Mouse (Mus musculus): ENCODE results near the gene Gm13288. TPM values are rescaled to one million over a fixed set of nuclear protein-coding genes. Genes with fewer than 3 reads are reported as not detected.

Gene Gm13288
- not detected for polyA plus RNA-seq (2014; fragmentation: Illumina TruSeq; extraction: RNeasy Lipid Tissue Mini Kit (QIAGEN cat#74804); ENCODE audit: low replicate concordance)

DNA sequence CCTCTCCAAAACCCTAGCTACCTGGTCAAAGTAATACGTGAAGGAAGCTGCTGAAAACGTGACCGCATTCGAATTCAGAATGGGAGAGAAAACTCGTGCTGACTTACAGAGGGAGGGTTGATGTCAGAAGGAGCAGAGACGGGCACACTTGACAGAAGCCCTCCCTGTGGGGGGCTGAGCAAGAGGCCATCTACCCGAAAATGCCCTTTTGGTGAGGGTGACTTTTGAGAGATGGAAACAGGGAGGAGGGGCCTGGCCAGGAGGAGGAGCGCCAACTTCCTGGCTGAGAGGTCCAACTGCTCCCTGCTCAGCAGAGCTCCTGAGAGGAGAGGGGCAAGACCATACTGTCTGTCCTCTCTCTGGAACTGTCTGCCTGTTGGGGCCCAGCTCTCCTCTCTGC lies at the start of gene Gm13288:
Gene Gm13288, plus strand, starts transcription at position 301 of the 400 bp plus-strand sequence.

DNA sequence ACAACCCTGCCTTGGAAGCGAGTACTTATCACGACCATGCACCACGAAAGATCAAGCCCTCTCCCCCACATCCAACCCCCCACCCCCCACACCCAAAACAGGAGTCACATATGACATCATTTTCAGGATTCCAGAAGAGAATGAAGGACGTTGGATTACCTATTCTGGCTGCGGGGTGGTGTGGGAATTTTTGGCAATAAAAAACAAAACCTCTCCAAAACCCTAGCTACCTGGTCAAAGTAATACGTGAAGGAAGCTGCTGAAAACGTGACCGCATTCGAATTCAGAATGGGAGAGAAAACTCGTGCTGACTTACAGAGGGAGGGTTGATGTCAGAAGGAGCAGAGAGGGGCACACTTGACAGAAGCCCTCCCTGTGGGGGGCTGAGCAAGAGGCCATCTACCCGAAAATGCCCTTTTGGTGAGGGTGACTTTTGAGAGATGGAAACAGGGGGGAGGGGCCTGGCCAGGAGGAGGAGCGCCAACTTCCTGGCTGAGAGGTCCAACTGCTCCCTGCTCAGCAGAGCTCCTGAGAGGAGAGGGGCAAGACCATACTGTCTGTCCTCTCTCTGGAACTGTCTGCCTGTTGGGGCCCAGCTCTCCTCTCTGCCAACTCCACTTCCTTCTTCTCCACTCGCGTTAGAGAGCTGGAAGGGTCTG lies 45.6 kb upstream of the Gm13288 start, which contains the start of gene Gm13283:
Gene Gm13283, plus strand, starts transcription at position 510 of the 659 bp plus-strand sequence.

DNA sequence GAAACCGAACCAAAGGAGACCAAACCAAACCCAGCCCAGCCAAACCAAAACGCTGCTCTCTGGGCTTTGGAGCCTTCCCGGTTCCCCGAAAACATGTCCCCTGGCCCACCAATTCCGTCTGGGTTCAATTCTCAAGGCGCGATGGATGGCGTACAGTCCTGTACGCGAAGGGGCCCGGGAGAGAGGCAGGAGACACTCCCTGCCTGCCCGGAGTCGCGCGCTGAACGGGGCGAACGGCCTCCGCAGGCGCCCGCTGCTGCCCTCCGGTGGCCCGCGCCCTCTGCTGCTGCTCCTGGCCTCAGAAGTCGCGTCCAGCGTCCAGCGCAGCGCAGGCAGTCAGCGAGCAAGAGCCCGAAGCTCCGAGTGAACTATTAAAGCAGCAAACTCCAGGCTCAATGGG lies 31.8 kb upstream of the Gm13288 start, which contains the start of gene Gm13290:
Gene Gm13290, plus strand, starts transcription at position 301 of the 400 bp plus-strand sequence.

DNA sequence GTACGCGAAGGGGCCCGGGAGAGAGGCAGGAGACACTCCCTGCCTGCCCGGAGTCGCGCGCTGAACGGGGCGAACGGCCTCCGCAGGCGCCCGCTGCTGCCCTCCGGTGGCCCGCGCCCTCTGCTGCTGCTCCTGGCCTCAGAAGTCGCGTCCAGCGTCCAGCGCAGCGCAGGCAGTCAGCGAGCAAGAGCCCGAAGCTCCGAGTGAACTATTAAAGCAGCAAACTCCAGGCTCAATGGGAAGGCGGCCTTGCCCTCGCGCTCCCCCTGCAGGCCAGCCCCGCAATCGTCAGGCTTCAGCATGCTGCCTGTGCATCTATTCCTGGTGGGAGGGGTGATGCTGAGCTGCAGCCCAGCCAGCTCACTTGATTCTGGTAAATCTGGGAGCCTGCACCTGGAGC lies 28.7 kb upstream of the Gm13288 start, which contains the start of gene Gm13289:
Gene Gm13289, plus strand, starts transcription at position 301 of the 400 bp plus-strand sequence.

DNA sequence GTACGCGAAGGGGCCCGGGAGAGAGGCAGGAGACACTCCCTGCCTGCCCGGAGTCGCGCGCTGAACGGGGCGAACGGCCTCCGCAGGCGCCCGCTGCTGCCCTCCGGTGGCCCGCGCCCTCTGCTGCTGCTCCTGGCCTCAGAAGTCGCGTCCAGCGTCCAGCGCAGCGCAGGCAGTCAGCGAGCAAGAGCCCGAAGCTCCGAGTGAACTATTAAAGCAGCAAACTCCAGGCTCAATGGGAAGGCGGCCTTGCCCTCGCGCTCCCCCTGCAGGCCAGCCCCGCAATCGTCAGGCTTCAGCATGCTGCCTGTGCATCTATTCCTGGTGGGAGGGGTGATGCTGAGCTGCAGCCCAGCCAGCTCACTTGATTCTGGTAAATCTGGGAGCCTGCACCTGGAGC lies 25.8 kb upstream of the Gm13288 start, which contains the start of gene Gm13272:
Gene Gm13272, plus strand, starts transcription at position 301 of the 400 bp plus-strand sequence.

DNA sequence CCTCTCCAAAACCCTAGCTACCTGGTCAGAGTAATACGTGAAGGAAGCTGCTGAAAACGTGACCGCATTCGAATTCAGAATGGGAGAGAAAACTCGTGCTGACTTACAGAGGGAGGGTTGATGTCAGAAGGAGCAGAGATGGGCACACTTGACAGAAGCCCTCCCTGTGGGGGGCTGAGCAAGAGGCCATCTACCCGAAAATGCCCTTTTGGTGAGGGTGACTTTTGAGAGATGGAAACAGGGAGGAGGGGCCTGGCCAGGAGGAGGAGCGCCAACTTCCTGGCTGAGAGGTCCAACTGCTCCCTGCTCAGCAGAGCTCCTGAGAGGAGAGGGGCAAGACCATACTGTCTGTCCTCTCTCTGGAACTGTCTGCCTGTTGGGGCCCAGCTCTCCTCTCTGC lies 23.5 kb upstream of the Gm13288 start, which contains the start of gene Ifnz:
Gene Ifnz, plus strand, starts transcription at position 301 of the 400 bp plus-strand sequence.

DNA sequence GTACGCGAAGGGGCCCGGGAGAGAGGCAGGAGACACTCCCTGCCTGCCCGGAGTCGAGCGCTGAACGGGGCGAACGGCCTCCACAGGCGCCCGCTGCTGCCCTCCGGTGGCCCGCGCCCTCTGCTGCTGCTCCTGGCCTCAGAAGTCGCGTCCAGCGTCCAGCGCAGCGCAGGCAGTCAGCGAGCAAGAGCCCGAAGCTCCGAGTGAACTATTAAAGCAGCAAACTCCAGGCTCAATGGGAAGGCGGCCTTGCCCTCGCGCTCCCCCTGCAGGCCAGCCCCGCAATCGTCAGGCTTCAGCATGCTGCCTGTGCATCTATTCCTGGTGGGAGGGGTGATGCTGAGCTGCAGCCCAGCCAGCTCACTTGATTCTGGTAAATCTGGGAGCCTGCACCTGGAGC lies 19.9 kb upstream of the Gm13288 start, which contains the start of gene Gm13276:
Gene Gm13276, plus strand, starts transcription at position 301 of the 400 bp plus-strand sequence.

DNA sequence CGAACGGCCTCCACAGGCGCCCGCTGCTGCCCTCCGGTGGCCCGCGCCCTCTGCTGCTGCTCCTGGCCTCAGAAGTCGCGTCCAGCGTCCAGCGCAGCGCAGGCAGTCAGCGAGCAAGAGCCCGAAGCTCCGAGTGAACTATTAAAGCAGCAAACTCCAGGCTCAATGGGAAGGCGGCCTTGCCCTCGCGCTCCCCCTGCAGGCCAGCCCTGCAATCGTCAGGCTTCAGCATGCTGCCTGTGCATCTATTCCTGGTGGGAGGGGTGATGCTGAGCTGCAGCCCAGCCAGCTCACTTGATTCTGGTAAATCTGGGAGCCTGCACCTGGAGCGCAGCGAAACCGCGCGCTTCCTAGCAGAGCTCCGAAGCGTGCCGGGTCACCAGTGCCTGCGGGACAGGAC lies 16.9 kb upstream of the Gm13288 start, which contains the start of gene Gm13277:
Gene Gm13277, plus strand, starts transcription at position 231 of the 400 bp plus-strand sequence.

DNA sequence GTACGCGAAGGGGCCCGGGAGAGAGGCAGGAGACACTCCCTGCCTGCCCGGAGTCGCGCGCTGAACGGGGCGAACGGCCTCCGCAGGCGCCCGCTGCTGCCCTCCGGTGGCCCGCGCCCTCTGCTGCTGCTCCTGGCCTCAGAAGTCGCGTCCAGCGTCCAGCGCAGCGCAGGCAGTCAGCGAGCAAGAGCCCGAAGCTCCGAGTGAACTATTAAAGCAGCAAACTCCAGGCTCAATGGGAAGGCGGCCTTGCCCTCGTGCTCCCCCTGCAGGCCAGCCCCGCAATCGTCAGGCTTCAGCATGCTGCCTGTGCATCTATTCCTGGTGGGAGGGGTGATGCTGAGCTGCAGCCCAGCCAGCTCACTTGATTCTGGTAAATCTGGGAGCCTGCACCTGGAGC lies 14.1 kb upstream of the Gm13288 start, which contains the start of gene Gm13278:
Gene Gm13278, plus strand, starts transcription at position 301 of the 400 bp plus-strand sequence.

DNA sequence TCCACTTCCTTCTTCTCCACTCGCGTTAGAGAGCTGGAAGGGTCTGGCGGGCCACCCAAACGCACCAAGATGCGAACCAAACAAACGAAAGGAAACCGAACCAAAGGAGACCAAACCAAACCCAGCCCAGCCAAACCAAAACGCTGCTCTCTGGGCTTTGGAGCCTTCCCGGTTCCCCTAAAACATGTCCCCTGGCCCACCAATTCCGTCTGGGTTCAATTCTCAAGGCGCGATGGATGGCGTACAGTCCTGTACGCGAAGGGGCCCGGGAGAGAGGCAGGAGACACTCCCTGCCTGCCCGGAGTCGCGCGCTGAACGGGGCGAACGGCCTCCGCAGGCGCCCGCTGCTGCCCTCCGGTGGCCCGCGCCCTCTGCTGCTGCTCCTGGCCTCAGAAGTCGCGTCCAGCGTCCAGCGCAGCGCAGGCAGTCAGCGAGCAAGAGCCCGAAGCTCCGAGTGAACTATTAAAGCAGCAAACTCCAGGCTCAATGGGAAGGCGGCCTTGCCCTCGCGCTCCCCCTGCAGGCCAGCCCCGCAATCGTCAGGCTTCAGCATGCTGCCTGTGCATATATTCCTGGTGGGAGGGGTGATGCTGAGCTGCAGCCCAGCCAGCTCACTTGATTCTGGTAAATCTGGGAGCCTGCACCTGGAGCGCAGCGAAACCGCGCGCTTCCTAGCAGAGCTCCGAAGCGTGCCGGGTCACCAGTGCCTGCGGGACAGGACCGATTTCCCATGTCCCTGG lies 11.2 kb upstream of the Gm13288 start, which contains the start of gene Gm13275:
Gene Gm13275, plus strand, starts transcription at position 552 of the 740 bp plus-strand sequence.

DNA sequence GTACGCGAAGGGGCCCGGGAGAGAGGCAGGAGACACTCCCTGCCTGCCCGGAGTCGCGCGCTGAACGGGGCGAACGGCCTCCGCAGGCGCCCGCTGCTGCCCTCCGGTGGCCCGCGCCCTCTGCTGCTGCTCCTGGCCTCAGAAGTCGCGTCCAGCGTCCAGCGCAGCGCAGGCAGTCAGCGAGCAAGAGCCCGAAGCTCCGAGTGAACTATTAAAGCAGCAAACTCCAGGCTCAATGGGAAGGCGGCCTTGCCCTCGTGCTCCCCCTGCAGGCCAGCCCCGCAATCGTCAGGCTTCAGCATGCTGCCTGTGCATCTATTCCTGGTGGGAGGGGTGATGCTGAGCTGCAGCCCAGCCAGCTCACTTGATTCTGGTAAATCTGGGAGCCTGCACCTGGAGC lies 8.2 kb upstream of the Gm13288 start, which contains the start of gene Gm13279:
Gene Gm13279, plus strand, starts transcription at position 301 of the 400 bp plus-strand sequence.

DNA sequence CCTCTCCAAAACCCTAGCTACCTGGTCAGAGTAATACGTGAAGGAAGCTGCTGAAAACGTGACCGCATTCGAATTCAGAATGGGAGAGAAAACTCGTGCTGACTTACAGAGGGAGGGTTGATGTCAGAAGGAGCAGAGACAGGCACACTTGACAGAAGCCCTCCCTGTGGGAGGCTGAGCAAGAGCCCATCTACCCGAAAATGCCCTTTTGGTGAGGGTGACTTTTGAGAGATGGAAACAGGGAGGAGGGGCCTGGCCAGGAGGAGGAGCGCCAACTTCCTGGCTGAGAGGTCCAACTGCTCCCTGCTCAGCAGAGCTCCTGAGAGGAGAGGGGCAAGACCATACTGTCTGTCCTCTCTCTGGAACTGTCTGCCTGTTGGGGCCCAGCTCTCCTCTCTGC lies 6.0 kb upstream of the Gm13288 start, which contains the start of gene Gm13285:
Gene Gm13285, plus strand, starts transcription at position 301 of the 400 bp plus-strand sequence.

DNA sequence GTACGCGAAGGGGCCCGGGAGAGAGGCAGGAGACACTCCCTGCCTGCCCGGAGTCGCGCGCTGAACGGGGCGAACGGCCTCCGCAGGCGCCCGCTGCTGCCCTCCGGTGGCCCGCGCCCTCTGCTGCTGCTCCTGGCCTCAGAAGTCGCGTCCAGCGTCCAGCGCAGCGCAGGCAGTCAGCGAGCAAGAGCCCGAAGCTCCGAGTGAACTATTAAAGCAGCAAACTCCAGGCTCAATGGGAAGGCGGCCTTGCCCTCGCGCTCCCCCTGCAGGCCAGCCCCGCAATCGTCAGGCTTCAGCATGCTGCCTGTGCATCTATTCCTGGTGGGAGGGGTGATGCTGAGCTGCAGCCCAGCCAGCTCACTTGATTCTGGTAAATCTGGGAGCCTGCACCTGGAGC lies 2.4 kb upstream of the Gm13288 start, which contains the start of gene Gm13287:
Gene Gm13287, plus strand, starts transcription at position 301 of the 400 bp plus-strand sequence.

DNA sequence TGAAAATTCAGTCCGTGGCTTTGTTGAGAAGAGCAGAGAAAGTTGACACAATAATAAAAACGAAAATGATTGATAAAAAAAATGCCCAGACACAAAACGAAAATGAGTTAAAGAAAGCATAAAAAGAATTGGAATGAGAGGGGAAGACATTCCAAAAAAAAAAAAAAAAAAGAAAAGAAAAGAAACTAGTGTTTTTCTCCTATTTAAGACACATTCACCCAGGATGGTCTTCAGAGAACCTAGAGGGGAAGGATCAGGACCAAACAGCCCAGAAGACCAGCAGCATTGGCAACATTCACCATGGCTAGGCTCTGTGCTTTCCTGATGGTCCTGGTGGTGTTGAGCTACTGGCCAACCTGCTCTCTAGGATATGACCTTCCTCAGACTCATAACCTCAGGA lies 10.6 kb downstream of the Gm13288 start, which contains the start of gene Ifna7:
Gene Ifna7, plus strand, starts transcription at position 301 of the 400 bp plus-strand sequence.

DNA sequence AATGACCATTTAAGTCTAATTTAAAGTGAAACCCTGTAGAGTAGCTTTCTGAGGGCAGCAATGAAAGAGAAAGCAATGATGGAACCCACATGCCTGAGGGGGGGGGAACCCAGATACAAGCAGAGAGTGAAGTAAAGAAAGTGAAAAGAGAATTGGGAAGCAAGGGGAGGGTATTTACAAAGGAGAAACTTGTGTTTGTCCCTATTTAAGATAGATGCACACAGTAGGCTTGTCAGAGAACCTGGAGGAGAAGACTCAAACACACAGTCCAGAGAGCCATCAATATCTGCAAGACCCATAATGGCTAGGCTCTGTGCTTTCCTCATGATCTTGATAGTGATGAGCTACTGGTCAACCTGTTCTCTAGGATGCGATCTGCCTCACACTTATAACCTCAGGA lies 14.3 kb downstream of the Gm13288 start, which contains the start of gene Ifna11:
Gene Ifna11, plus strand, starts transcription at position 301 of the 400 bp plus-strand sequence.

DNA sequence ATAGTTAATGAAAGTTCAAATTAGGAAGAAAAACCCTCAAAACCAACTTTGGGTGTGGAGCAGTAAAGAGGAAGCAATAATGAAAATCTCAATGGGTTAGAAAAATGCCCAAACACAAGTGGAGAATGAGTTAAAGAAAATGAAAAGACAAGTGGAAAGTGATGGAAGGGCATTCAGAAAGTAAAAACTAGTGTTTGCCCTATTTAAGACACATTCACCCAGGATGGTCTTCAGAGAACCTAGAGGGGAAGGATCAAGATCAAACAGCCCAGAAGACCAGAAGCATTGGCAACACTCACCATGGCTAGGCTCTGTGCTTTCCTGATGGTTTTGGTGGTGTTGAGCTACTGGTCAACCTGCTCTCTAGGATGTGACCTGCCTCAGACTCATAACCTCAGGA lies 21.8 kb downstream of the Gm13288 start, which contains the start of gene Ifna6:
Gene Ifna6, plus strand, starts transcription at position 301 of the 400 bp plus-strand sequence.

DNA sequence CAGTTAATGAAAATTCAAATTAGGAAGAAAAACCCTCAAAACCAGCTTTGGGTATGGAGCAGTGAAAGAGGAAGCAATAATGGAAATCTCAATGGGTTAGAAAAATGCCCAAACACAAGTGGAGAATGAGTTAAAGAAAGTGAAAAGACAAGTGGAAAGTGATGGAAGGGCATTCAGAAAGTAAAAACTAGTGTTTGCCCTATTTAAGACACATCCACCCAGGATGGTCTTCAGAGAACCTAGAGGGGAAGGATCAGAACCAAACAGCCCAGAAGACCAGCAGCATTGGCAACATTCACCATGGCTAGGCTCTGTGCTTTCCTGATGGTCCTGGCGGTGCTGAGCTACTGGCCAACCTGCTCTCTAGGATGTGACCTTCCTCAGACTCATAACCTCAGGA lies 29.9 kb downstream of the Gm13288 start, which contains the start of gene Ifna5:
Gene Ifna5, plus strand, starts transcription at position 301 of the 400 bp plus-strand sequence.

DNA sequence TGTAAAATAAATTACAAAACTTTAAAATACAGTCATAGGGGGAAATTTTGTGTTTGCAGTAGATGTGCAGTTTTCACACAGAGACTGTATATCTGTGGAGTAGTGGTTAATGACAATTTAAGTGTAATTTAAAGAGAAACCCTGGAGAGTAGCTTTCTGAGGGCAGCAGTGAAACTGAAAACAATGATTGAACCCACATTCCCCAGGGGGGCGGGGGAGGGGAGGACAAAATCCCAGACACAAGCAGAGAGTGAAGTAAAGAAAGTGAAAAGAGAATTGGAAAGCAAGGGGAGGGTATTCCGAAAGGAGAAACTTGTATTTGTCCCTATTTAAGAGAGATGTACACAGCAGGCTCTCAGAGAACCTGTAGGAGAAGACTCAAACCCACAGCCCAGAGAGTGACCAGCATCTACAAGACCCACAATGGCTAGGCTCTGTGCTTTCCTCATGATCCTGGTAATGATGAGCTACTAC lies 36.1 kb downstream of the Gm13288 start, which contains the start of gene Ifna4:
Gene Ifna4, plus strand, starts transcription at position 424 of the 474 bp plus-strand sequence.

DNA sequence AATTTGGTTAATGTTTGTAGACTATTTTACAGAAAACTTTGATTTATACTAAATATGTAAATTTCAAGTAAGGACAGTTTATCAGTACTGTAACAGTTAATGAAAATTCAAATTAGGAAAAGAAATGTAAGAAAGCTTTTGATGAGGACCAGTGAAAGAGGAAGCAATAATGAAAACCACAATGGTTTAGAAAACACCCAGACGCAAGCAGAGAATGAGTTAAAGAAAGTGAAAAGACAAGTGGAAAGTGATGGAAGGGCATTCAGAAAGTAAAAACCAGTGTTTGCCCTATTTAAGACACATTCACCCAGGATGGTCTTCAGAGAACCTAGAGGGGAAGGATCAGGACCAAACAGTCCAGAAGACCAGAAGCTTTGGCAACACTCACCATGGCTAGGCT lies 44.4 kb downstream of the Gm13288 start, which contains the start of gene Ifna1:
Gene Ifna1, plus strand, starts transcription at position 390 of the 400 bp plus-strand sequence.

Measured in small intestine, adult 10 weeks (tissue).